Mouse (Mus musculus): Measurements from ENCODE around the gene Serinc5.

Serinc5 gene

GRCm38 (mm10) chr13:92751726-92752565 is 141.1 kb downstream of the Serinc5 start:
- peak; percentile 88 to 92 for DNase-seq

DNA sequence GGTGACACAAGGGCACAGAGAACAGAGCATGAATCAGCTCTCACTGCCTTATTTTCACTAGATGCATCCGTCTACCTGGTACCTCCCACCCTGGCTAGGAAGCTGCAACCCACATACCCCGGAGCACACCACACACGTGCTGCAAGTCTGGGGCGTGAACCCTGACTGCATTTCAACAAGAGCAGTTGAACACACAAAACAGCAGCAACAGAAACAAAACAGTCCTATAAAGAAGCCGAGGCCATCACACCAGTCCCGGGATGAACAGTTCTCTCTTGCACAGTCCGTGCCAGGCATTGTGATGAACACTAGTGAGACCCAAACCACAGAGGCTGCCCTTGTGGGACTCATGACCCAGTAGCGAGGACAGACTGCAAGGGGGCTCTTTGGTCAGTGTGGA is 142.8 kb downstream of the Serinc5 start:
- DNase-seq = no peak

DNA sequence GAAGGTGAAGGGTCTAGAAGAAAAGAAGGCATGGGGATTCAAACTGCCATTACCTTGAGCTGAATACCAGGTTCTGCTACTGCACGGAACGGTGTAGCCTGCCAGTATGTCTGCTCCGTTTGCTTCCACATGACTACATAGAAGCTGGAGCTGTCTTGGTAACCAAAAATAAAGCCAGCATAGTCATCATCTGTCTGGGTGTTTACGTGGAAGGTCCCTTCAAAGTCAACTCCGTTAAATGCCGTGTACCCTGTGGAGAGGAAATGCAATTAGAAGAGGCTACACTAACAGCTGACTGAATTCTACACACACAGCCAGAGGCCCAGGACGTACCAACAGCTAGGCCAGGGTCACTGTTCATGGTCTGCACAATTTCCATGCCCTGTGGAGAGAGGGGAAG is 144.1 kb downstream of the Serinc5 start:
- DNase-seq = no peak

GRCm38 (mm10) chr13:92757972-92758585 is 147.2 kb downstream of the Serinc5 start:
- DNase-seq = peak in 1 of 2 experiments; percentile 11

DNA sequence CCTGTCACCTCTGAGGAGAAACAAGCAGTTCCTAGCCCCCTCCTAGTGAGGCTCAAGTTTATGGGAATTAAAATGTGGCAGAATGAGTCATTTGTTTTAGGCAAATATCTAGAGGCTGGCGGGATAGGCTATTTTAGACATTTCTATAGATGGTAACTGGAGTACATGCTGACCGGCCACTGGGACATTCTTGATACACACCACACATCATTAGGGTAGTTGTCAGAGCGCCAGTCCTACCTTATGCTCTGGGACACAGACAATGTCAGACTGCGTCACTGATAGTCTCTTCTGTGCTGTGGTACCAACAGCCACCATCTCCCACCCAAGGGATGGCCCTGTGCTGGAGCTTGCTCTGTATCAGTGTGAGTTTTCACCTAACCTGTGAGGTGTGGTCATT is 148.2 kb downstream of the Serinc5 start:
- no peak for DNase-seq

DNA sequence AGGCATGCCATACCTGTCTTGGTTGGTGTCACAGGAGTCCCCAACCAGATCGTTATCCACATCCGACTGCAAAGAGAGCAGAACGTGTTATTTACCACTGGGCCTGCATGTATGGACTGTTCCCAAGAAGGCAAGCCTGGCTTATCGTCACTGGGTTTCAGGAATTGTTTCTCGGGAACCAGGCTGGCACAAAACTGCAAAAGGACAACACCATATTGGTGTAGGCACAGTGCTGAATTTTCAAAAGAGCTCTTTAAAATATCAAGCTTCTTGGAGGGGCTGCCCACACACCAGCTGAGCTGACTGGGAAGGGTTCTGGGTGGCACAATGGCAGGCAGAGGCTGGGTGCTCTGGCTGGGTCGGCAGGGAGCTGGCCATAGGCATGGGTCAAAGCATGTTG is 149.6 kb downstream of the Serinc5 start:
- DNase-seq = no peak

Data from kidney, postnatal 4 days (tissue).